Mouse (Mus musculus): ENCODE measurements around the gene Lpcat3.
"Not testable (repeated sequence)": the region's sequence is repeated elsewhere in the genome, so short reads cannot be mapped to it uniquely, and the experiment has no call there.

Gene Lpcat3

DNA sequence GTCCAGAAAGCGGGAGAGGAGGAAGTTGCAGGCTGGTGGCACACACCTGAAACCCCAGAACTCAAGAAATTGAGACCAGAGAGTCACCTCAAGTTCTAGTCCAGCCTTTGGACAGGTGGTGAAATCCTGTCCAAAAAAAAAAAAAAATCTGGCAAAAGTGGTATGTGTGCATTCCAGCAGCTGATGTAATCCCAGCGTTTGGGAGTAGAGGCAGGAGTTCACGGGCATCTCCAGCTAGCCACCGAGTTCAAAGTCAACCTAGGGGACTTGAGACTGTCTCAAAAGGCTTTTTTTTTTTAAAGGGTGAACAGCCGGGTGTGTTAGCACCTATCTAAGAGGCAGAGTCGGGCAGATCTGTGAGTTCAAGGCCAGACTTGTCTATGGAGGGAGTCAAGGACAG lies 13.3 kb downstream of the Lpcat3 start:
- DNase-seq (ENCODE audit: low read depth, low spot score), result no peak

DNA sequence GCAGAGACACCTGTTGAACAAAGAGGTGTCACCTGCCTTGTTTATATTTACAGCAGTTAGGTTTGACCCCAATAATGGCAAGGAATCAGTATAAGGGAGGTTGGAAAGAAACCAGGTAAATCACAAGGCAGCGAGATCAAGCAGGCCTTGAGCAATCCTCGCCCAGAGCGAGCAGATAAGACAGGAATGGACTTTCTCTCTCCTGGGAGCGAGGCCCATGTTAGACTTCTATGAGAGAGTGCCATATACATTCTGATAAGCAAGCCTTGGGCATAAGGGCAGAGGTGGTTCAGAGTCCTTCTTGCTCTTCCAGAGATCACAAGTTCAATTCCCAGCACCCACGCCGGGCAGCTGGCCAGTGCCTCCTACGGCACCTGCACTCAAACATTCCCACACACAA lies 15.9 kb downstream of the Lpcat3 start:
- no peak for DNase-seq (ENCODE audit: low read depth, low spot score)

DNA sequence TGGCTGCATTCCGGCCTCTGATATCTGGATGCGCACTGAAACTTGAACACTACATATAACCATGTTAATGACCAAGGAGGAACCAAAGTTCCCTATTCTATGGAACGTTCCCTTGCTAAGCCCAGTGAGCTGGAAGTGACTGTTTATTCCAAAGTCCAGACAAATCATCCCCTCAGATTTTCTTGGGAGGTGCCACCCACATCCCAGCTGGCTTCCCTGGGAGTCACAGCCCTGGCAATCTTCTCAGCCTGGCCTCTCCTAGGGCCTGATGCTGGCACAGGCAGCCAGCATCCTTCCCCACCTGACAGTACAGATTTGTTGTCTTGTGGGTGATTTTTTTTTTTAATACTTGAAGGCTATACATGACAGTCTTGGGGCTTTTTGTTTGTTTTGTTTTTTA lies 16.7 kb downstream of the Lpcat3 start:
- DNase-seq (ENCODE audit: low read depth, low spot score), result peak; percentile 62

DNA sequence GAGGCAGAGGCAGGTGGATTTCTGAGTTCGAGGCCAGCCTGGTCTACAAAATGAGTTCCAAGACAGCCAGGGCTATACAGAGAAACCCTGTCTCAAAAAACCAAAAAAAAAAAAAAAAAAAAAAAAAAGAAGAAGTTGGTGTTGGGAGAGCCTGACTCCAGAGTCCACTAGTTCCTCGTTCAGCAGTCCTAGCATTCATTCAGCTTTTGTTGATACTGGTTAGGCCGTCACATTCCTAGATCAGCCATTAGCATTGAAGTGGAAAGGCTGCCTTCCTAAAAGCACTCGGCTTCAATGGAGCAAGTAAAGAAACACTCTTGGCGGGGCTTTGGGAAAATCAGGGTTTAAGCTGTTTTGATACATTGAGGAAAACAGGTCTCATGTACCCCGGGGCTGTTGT lies 19.5 kb downstream of the Lpcat3 start:
- not testable (repeated sequence) for DNase-seq (ENCODE audit: low read depth, low spot score)

DNA sequence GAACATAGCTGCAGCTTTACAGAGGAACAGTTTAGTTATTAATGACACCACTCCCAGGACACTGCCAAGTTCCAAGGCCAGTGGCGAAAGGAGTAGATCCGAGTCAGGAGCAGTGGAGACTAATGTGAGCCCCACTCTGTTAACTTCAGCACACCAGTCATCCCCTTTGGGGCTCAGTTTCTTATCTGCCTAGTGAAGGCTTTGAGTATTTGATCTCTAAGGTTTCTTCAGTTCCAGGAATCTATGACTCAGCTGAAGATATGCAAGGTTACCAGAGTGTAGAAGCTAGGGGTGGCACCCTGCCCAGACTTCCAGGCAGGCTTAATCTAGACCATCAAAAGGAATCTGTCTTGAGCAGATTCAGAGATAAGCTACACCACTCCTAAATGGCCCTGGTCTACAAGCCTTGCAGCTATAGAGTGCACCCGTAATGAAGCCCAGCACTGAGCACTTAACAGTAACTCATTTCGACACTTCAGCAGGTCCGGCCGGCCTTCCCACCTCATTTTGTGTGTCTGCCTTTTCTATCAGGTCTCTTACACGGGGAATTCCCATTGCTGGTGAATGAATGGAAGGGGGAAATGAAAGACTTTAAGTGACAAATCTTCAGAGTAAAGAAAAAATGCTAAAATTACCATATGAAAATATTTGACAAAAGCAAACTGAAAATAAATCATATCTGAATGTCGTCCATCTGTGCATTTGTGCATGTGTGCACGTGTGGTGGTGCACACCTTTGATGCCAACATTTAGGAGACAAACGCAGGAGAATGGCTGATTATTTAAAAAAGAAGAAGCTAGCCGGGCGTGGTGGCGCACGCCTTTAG lies 21.0 kb downstream of the Lpcat3 start:
- DNase-seq (ENCODE audit: low read depth, low spot score), result peak; percentile 78

DNA sequence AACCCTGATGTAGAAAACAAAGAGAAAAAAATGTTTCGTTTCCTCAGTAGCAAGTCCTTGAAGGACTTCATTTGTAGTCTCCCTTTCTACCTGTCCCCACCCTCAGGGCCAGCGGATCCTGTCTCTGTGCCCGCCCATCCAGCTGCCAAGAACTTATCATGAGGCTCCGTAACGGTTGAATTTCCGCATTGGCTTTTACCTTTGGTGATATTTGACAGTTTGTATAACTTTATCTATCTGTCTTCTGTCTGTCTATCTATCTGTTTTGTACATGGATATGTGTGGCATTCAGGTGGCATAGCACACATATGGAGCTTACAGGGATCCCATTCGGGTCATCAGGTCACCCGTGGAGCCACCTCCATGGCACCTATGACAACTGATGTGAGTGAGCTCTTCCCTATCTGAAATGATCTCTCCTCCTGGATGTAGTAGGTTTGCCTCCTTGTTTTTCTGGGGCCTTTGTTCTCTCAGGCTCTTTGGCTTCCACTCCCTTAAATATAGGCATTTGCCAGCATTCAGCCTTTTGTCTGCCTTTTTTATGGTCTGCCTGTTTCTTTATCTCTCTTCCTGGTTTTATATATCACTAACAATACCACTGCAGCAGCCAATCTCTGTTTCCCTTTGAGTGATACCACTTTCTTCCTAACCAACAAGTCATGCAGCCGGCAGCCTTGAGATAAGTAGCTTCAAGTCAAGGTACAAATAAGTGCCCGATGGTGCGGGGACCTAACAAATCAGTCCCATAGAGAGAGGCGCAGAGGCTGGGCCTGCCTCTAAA lies 23.0 kb downstream of the Lpcat3 start:
- DNase-seq (ENCODE audit: low read depth, low spot score), result no peak

DNA sequence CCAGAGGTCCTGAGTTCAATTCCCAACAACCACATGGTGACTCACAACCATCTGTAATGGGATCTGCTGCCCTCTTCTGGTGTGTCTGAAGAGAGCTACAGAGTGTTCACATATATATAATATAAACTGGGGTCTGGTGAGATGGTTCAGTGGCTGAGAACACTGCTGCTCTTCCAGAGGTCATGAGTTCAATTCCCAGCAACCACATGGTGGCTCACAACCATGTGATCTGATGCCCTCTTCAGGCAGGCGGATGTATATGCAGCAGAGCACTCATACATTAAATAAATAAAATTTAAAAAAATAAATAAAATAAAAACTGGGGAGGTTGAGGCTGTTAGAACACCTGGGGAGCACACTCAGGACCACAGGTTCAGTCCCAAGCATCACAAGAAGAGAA lies 23.8 kb downstream of the Lpcat3 start:
- DNase-seq (ENCODE audit: low read depth, low spot score), result not testable (repeated sequence)

DNA sequence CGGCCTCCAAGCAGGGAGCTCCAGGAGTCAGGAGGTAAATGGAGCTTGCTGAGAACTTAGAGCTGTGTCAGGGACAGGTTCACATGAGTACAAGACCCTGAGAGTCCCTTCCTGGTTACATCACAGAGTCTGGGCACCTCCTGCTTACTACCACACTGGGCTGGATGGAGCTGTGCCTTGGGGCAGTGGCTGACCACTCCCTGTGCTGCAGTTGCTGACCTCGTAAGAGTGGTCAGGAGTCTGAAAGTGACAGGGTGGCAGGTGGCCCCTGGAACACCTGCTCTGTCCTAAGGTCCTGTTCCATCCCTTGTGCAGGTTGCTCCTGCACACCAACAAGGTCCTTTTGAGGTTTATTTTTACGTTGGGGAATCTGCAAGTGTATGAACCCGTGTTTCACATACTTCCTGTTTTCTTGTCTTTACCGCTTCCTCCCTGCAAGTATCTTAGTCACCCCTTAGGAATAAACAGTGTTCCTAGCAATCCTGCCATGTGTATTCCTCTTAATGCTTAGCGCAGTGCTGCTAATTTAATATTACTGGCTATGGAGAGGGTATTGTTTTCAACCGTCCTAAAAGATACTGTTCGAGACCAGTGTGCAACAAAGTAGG lies 25.4 kb downstream of the Lpcat3 start:
- no peak for DNase-seq (ENCODE audit: low read depth, low spot score)

DNA sequence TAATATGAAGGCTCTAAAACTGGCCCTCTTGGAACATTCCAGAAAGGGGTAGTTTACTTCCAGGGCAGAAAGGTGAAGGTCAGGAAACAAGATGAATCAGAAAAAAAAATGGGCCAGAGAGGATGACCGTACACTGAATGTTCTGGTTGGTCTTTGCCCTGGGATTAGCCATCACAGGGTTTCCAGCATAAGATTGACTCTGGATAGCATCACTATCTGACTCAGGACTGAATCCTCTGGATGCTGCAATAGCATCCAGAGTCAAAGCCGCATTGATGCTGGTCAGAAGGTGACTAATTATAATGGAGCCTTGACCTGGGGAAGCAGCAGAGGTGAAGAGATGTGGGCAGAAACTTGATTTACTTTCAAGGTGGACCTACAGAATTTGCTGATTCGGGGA lies 26.2 kb downstream of the Lpcat3 start:
- DNase-seq (ENCODE audit: low read depth, low spot score), result no peak

DNA sequence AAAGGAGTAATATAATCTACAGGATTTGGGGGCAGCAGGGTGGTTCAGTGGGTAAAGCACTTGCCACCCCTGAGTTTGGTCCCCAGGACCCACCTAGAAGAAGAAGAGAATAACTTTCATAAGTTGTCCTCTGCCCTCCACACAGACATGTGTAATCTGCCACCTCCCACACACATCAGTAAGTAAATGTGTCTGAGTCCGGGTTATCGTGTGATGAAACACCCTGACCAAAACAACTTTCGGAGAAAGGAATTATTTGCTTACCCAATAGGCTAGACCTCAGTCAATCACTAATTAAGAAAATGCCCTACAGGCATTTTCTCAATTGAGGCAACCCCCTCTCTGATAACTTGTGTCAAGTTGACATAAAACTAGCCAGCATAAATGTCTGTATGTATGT lies 27.7 kb downstream of the Lpcat3 start:
- no peak for DNase-seq (ENCODE audit: low read depth, low spot score)

DNA sequence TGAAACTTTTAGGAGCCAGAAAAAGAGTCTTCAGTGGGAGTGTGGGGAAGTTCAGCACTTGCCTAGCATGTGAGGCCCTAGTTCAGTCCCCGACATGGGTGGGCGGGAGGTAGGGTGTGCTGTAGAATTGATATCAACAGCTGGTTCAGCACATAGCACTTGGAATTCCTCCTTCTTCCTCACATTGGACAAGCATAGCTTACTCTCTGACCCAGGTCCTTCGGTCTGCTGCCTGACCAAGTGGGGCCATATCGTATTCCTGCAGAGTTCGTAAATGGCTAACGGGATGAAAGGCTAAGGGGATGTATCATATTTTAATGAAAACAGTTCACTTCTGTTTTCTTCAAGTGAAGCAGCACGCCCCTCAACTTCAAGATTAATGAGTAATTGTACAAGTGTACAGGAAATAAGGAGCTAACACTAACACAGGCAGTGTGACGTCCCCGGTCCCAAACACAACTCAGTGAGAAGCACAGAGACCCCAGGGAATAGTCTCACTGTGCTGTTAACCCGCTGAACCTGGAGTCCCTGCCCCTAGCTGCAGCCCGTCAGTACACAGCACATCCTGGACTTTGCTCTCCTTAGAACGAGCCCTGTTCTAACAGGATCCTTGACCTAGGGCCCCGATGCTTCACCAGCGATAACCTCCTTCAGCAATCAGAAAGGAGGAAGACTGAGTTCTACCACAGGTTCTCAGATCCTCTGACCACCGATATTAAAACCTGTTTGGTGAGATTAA lies 30.6 kb downstream of the Lpcat3 start:
- DNase-seq (ENCODE audit: low read depth, low spot score), result no peak

DNA sequence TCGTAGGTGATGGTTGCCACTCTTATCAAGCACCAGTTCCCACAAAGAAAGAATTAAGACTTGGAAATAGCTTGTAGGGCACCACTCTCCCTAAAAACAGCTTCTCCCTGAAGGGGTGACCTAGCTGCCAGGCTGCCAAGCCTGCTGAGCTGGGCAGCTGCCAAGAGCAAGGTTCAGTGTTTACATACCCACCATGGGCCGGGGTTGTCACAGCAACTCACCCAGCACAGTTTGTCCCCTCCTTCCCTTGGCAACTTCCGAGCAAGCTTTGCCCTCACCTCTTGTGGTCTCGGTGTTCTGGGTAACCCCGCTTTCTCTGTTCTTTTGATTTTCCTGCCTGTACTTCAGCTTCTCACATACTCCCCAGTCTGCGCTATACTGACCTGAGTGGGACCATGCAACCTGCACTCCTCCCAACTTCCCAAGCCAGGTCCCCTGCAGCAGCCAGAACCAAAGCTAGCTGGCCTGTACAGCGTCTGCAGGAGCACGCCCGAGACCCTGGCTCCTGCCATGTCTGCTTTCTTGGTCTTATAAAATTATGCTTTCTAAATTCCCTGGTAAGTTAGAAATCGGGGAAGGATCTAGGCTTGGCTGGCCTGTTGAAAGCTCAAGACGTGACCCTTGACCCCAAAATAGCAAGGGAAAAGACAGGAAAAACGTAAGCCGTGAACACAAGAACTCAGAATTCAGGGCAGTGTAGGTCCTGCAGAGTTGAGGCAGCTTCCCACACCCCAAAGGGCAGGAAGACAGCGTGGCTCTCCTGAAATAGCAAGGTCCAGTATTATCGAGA lies 31.5 kb downstream of the Lpcat3 start:
- peak; percentile 70 for DNase-seq (ENCODE audit: low read depth, low spot score)

DNA sequence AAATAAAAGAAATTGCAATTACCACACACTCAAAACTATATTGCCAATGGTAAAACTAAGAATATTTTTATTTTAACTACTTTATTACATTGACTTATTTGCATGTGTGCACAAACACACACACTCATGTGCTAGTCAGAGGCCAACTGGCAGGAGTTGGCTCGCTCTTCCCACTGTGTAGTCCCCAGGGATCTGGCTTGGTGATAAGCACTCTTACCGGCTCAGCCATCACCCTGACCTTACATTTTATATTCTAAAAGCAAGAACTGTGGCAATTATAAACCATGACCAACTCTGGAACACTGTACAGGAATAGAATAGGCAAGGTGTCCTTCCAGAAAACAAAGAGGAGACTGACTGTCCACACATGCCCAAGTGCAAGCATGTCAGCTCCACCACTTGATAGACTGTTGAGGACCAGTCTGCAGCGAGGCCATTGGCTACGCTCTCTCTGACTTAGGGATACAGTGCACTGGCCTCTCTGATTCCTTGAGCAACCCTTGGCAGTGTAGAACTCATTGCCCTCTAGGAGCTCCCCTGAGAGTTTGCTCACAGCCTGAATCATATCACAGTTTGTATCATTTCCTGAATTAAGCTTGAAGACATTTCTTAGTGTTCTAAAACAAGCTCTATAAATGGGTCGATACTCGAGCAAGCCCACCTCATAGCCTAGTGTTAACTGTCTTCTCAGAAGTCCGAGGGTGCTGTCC lies 33.8 kb downstream of the Lpcat3 start:
- DNase-seq (ENCODE audit: low read depth, low spot score), result no peak

DNA sequence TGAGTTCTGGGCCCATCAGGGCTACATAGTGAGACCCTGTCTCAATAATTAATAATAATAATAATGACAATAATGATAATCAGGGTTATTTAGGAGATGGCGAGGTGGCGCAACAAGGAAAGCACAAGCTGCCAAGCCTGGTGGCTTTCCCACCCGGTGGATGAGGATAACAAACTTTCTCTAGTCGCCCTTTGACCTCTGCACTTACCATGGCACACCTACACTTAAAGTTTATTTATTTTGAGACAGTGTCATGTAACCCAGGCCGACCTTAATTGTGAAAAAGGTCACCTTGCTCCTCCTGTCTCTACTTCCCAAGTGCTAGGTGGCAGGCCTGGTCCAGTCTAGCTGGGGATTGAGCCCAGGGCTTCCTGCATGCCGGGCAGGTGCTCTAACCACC lies 35.9 kb downstream of the Lpcat3 start:
- DNase-seq (ENCODE audit: low read depth, low spot score), result no peak

DNA sequence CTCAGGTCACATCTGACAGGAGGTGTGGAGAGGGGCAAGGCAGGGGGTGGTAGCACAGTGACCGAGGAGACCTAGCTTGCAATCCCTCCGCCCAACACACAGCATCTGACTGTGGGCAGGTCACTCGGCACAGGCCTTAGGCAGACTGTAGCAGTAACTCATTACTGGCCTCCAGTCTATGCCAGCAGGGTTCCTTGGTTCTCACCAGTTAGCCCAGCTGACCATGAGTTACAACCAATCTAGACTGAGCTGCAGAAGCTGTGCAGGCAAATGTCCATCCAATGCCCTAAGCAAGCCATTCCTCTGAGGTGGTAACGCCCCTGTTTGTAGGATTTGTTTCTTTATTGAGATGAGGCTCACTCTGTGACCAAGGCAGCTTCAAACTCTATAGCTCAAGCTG lies 36.5 kb downstream of the Lpcat3 start:
- peak; percentile 53 for DNase-seq (ENCODE audit: low read depth, low spot score)

DNA sequence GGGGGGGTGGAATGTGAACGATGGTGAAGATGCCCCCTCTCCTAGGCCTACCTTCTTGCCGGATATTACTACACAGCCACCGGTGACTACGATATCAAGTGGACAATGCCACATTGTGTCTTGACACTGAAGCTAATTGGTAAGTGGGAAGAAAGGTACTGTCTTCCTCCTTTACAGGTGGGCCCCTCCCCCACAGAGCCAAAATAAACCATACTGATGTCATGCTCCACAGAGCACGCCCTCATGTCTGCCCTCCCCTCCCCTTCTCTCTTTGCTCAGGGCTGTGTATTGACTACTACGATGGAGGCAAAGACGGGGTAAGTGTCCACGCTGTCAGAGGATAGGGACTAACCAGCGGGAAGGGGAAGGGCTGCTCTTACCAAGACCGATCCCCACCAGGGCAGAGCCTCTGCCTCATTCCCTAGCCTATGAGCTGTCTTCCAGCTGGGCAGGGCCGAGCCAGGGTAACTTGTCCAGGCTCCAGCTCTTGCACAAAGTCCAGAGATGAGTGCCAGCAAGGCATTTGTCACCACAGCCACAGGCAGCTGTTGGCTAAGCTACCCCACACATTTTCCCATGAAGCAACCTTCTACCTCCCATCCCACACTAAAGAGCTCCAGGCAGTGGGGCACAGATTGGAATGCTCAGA lies 37.3 kb downstream of the Lpcat3 start:
- peak; percentile 87 for DNase-seq (ENCODE audit: low read depth, low spot score)

DNA sequence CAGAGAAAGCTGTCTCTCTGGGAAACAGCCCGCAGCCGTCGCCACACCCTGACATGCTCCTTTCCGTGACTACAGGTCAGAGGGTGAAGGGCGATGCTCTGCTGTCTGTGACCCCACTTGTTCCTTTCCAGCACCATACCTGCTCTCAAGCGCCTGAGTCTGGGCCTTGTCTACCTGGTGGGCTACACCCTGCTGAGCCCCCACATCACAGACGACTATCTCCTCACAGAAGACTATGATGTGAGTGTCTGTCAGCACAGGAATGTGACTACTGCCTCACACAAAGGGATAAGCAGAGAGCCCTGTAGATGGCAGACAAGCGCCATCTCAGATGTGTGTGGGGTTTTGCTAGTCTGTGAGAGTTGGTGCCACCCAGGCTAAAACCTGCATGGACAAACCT lies 38.5 kb downstream of the Lpcat3 start:
- peak; percentile 48 for DNase-seq (ENCODE audit: low read depth, low spot score)

DNA sequence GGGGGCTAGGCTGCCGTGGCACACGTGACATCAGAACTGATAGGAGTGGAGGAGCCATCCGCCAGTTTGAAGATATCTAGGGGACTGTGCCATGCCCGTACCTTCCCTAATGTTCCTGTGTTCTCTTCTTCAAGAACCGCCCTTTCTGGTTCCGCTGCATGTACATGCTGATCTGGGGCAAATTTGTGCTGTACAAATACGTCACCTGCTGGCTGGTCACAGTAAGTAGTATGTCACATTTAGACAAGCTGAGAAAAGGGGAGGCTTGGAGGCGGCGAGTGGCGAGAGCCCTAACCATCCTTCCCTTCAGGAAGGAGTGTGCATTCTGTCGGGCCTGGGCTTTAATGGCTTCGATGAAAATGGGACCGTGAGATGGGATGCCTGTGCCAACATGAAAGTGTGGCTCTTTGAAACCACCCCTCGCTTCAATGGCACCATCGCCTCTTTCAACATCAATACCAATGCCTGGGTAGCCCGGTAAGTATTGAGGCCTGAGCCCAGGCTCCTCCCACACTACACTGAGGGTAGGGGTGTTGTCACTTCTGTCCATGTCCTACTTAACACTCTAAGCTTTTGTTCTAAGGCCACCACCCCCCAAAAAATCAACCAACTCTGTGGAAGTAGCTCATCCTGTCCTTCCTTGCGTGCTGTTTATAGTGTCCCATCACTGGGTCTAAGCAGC lies 39.4 kb downstream of the Lpcat3 start:
- peak; percentile 45 for DNase-seq (ENCODE audit: low read depth, low spot score)

DNA sequence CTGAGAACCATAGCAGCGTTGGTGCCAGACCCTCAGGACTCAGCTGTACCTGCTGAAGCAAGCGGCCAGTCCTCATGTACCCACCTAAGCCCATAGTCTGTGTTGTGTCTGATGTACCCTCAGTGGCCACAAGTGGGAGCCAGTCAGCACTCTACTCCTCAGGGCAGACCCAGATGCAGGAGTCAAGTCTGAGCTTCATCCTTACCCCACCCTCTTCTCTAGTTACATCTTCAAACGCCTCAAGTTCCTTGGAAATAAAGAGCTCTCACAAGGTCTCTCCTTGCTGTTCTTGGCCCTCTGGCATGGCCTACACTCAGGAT lies 39.9 kb downstream of the Lpcat3 start:
- DNase-seq (ENCODE audit: low read depth, low spot score), result peak; percentile 80

DNA sequence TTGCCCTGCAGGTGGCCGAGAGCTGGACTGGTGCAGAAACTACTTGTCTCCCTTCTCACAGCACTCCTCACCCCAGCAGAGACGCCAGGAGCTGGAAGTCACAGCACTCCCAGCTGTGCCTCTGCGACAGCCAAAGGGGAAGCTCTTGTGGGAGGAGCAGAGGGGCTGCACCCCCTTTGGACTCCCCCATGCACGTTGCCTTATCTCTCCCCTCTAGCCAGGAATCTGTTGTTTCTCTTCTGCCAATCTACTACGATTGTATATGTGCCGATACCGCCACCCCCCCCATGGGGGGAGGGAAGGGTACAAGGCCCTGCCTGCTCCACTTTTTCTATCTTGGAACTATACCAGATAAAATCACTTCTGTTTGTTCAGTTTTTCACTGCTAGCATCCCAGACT lies 41.0 kb downstream of the Lpcat3 start:
- no peak for DNase-seq (ENCODE audit: low read depth, low spot score)
